Comparison of ENCODE assay signal across 17 mouse cellular contexts in genomic region chr17:26645411-26645854, GRCm38 (mm10). TPM values are rescaled to one million over a fixed set of nuclear protein-coding genes. Genes with fewer than 3 reads are reported as not detected.
DNase-seq lines count a peak whose midpoint lies in the region; ATAC-seq lines count a peak whose summit lies in the region.
"Had no signal": no experiment of that assay in that cellular context is flagged by ENCODE, and none has a peak within 500 bp of the region (broad histone marks: within the 10 kb centered on the region; RNA-seq: fewer than 3 reads in every experiment).

No protein-coding gene starts in this region.

- no peak overlapping the region for H3K4me2 ChIP-seq in forebrain, embryonic 12.5 days
- H3K4me2 ChIP-seq in heart, embryonic 13.5 days = no peak overlapping the region
- no peak overlapping the region for H3K4me2 ChIP-seq in midbrain, embryonic 11.5 days
- H3K4me2 ChIP-seq in midbrain, embryonic 15.5 days = no peak overlapping the region
- H3K4me2 ChIP-seq: liver, embryonic 15.5 days had no signal

- 86% methylated on average over 8 of the region's 8 CpGs for WGBS in forebrain, embryonic 12.5 days
- WGBS in forebrain, embryonic 10.5 days = 95% methylated on average over 8 of the region's 8 CpGs
- 41% methylated on average over 8 of the region's 8 CpGs for WGBS in heart, embryonic 13.5 days
- 96% methylated on average over 8 of the region's 8 CpGs for WGBS in midbrain, embryonic 11.5 days
- 87% methylated on average over 8 of the region's 8 CpGs for WGBS in midbrain, embryonic 15.5 days

- peak overlapping the region; percentile 25; the same call in 1 of the 2 replicates for H3K27ac ChIP-seq in forebrain, embryonic 12.5 days
- no peak overlapping the region for H3K27ac ChIP-seq in forebrain, embryonic 10.5 days
- H3K27ac ChIP-seq in heart, embryonic 13.5 days (replicated peaks) = peak overlapping the region; percentile 50
- H3K27ac ChIP-seq in midbrain, embryonic 11.5 days (ENCODE audit: low read depth, low read length) = no peak overlapping the region
- no peak overlapping the region for H3K27ac ChIP-seq in midbrain, embryonic 15.5 days
- H3K27ac ChIP-seq: liver, embryonic 15.5 days had no signal

- peaks cover 95% of the 10 kb centered on the region for H3K36me3 ChIP-seq in forebrain, embryonic 12.5 days (replicated peaks)
- peaks cover 98% of the 10 kb centered on the region for H3K36me3 ChIP-seq in forebrain, embryonic 10.5 days (replicated peaks)
- peaks cover 90% of the 10 kb centered on the region for H3K36me3 ChIP-seq in heart, embryonic 13.5 days
- H3K36me3 ChIP-seq in midbrain, embryonic 11.5 days (ENCODE audit: control insufficient read depth, insufficient read depth, low read length) = peaks cover 31% of the 10 kb centered on the region
- peaks cover 41% of the 10 kb centered on the region for H3K36me3 ChIP-seq in midbrain, embryonic 15.5 days (replicated peaks)

- H3K9me3 ChIP-seq in forebrain, embryonic 12.5 days = no peaks in the 10 kb centered on the region
- no peaks in the 10 kb centered on the region for H3K9me3 ChIP-seq in forebrain, embryonic 10.5 days
- H3K9me3 ChIP-seq in heart, embryonic 13.5 days = no peaks in the 10 kb centered on the region
- no peaks in the 10 kb centered on the region for H3K9me3 ChIP-seq in midbrain, embryonic 11.5 days (ENCODE audit: control insufficient read depth, low read length)
- no peaks in the 10 kb centered on the region for H3K9me3 ChIP-seq in midbrain, embryonic 15.5 days
- H3K9me3 ChIP-seq: liver, embryonic 15.5 days; megakaryocyte, embryonic 14.5 days had no signal

- peaks cover 16% of the 10 kb centered on the region for H3K4me1 ChIP-seq in forebrain, embryonic 12.5 days
- H3K4me1 ChIP-seq in forebrain, embryonic 10.5 days = peaks cover 8% of the 10 kb centered on the region
- peaks cover 55% of the 10 kb centered on the region for H3K4me1 ChIP-seq in heart, embryonic 13.5 days
- peaks cover 8% of the 10 kb centered on the region for H3K4me1 ChIP-seq in midbrain, embryonic 11.5 days (ENCODE audit: control insufficient read depth, insufficient read depth, low read length)
- H3K4me1 ChIP-seq in midbrain, embryonic 15.5 days = peaks cover 14% of the 10 kb centered on the region

- DNase-seq in forebrain, embryonic 10.5 days (ENCODE audit: extremely low spot score, low spot score) = no peak
- no peak for DNase-seq in heart, postnatal 14 days
- peak; percentile 19 for DNase-seq in midbrain, embryonic 11.5 days (ENCODE audit: low spot score, missing footprints)
- DNase-seq: adrenal gland, adult 2 months; cerebellum, adult 11 months; cerebellum, postnatal 14 days; embryo, embryonic 11 days; kidney, adult 8-10 months; kidney, postnatal 25 days had no signal

- H3K9ac ChIP-seq in forebrain, embryonic 12.5 days = no peak overlapping the region
- 0 out of 2 replicates have a peak overlapping the region, but pooled peaks have one; percentile 47 for H3K9ac ChIP-seq in heart, embryonic 13.5 days
- H3K9ac ChIP-seq in midbrain, embryonic 11.5 days (ENCODE audit: low read length) = no peak overlapping the region
- H3K9ac ChIP-seq in midbrain, embryonic 15.5 days = no peak overlapping the region
- H3K9ac ChIP-seq: liver, embryonic 15.5 days had no signal

- no peaks in the 10 kb centered on the region for H3K27me3 ChIP-seq in forebrain, embryonic 12.5 days
- no peaks in the 10 kb centered on the region for H3K27me3 ChIP-seq in forebrain, embryonic 10.5 days (ENCODE audit: poor library complexity, severe bottlenecking)
- H3K27me3 ChIP-seq in heart, embryonic 13.5 days (replicated peaks) = no peaks in the 10 kb centered on the region
- H3K27me3 ChIP-seq in midbrain, embryonic 11.5 days (ENCODE audit: control insufficient read depth, insufficient read depth, low read length) = no peaks in the 10 kb centered on the region
- H3K27me3 ChIP-seq in midbrain, embryonic 15.5 days (replicated peaks) = no peaks in the 10 kb centered on the region
- H3K27me3 ChIP-seq: CH12.LX; liver, embryonic 15.5 days; megakaryocyte, embryonic 14.5 days had no signal

- intact Hi-C loops in heart, postnatal 14 days (cut with DNase I) = no loop called here

- H3K4me3 ChIP-seq in forebrain, embryonic 12.5 days (replicated peaks) = no peak overlapping the region
- no peak overlapping the region for H3K4me3 ChIP-seq in forebrain, embryonic 10.5 days
- H3K4me3 ChIP-seq in heart, embryonic 13.5 days = no peak overlapping the region
- H3K4me3 ChIP-seq in midbrain, embryonic 11.5 days (ENCODE audit: low read depth, low read length) = no peak overlapping the region
- H3K4me3 ChIP-seq in midbrain, embryonic 15.5 days = no peak overlapping the region
- H3K4me3 ChIP-seq: liver, embryonic 15.5 days; megakaryocyte, embryonic 14.5 days had no signal

- ATAC-seq in forebrain, embryonic 12.5 days (ENCODE audit: low FRiP score) = peak; percentile 15; the same call in 1 of the 2 replicates
- no peak; the same call in 1 of the 2 replicates for ATAC-seq in heart, embryonic 13.5 days (ENCODE audit: extremely low read depth, insufficient number of reproducible peaks, low FRiP score, low TSS enrichment)
- ATAC-seq in midbrain, embryonic 11.5 days (ENCODE audit: low FRiP score) = no peak
- ATAC-seq in midbrain, embryonic 15.5 days (replicated peaks) = no peak
- no peak for ATAC-seq in monocyte, adult 5-6 weeks (replicated peaks; ENCODE audit: insufficient number of reproducible peaks, low FRiP score, low TSS enrichment, poor library complexity, severe bottlenecking)
- ATAC-seq: lung, postnatal 0 days had no signal

RNA-seq across cellular contexts. Expression of gene Atp6v0e, which starts 17.6 kb away (rescaled TPM):
- 94.5 and 104 TPM in 2 replicates for polyA plus RNA-seq in forebrain, embryonic 12.5 days (2016; fragmentation: Nextera tagmentation; extraction: Ambion mirVana)
- 104 and 109 TPM in 2 replicates for polyA plus RNA-seq in forebrain, embryonic 10.5 days (2016; fragmentation: Nextera tagmentation; extraction: Ambion mirVana)
- 187 and 228 TPM in 2 replicates for polyA plus RNA-seq in heart, embryonic 13.5 days (2015; fragmentation: Nextera tagmentation; extraction: Ambion mirVana)
- total RNA-seq in heart, postnatal 14 days (2021) = 10 to 100 TPM; 68.1 to 71.3 TPM
- polyA plus RNA-seq in midbrain, embryonic 11.5 days (2014; fragmentation: Nextera tagmentation; extraction: Ambion mirVana) = 104 and 110 TPM in 2 replicates
- 82.7 and 89.4 TPM in 2 replicates for polyA plus RNA-seq in midbrain, embryonic 15.5 days (2015; fragmentation: Nextera tagmentation; extraction: Ambion mirVana)
- total RNA-seq in monocyte, adult 5-6 weeks (2017) = 314 to 369 TPM (median 315 TPM) in 3 replicates

Comparison
In these comparisons a context has a peak if more than half of its experiments do, and no peak if none do; other contexts are left out.
1. H3K27ac ChIP-seq: peak in forebrain, embryonic 12.5 days (single experiment) and heart, embryonic 13.5 days (single experiment); none in forebrain, embryonic 10.5 days (single experiment), midbrain, embryonic 11.5 days (single experiment) and midbrain, embryonic 15.5 days (single experiment).